Mouse (Mus musculus): ENCODE measurements around the gene Spib. TPM values are rescaled to one million over a fixed set of nuclear protein-coding genes. Genes with fewer than 3 reads are reported as not detected.

The Spib gene
- polyA plus RNA-seq, 1 experiment from 2014 or later, result not detected

GRCm38 (mm10) chr7:44560435-44561400 is 28.8 kb upstream of the Spib start:
- Histone ChIP-seq H3K4me3 (replicated peaks) (no peak overlapping the region), H3K4me1 (no peaks in the 10 kb centered on the region), H3K9me3 (replicated peaks) (no peaks in the 10 kb centered on the region), H3K9ac (replicated peaks) (0 out of 2 replicates have a peak overlapping the region, but pooled peaks have one; percentile 14), H3K4me2 (no peak overlapping the region), H3K27me3 (replicated peaks) (peaks cover 10% of the 10 kb centered on the region), H3K27ac (replicated peaks) (no peak overlapping the region), H3K36me3 (no peaks in the 10 kb centered on the region)
- 56% methylated on average over 18 of the region's 18 CpGs for WGBS
- peak; percentile 76 for ATAC-seq (ENCODE audit: low FRiP score)

- H3K4me2 ChIP-seq, result no peak overlapping the region
- 79% methylated on average over 2 of the region's 2 CpGs for WGBS
- H3K36me3 ChIP-seq, result no peaks in the 10 kb centered on the region
- peaks cover 12% of the 10 kb centered on the region for H3K4me1 ChIP-seq
- peaks cover 15% of the 10 kb centered on the region for H3K27me3 ChIP-seq (replicated peaks)
- no peak overlapping the region for H3K9ac ChIP-seq (replicated peaks)
- H3K27ac ChIP-seq (replicated peaks), result no peak overlapping the region
- no peak overlapping the region for H3K4me3 ChIP-seq (replicated peaks)
- no peak for ATAC-seq (ENCODE audit: low FRiP score)
- H3K9me3 ChIP-seq (replicated peaks), result no peaks in the 10 kb centered on the region
These were observed 25.8 kb upstream of the Spib start for GRCm38 (mm10) chr7:44557629-44558028.

- under 1% methylated on average over 22 of the region's 22 CpGs for WGBS
- Histone ChIP-seq H3K9me3 (replicated peaks) (no peaks in the 10 kb centered on the region), H3K27me3 (replicated peaks) (peaks cover 13% of the 10 kb centered on the region), H3K36me3 (peaks cover 25% of the 10 kb centered on the region), H3K9ac (replicated peaks) (peak within 1 kb of the TSS; percentile 48), H3K4me3 (replicated peaks) (peak within 1 kb of the TSS; percentile 83), H3K4me1 (peaks cover 15% of the 10 kb centered on the region), H3K4me2 (peak within 1 kb of the TSS; percentile 81), H3K27ac (replicated peaks) (peak within 1 kb of the TSS; percentile 89)
- peak; percentile 88 for ATAC-seq (ENCODE audit: low FRiP score)
These were observed 22.0 kb upstream of the Spib start, which contains the start of gene Nr1h2 for GRCm38 (mm10) chr7:44553826-44554225. Gene Nr1h2, minus strand, starts transcription at chr7:44553951.

- Histone ChIP-seq H3K4me3 (replicated peaks) (peak overlapping the region; percentile 83), H3K4me1 (peaks cover 17% of the 10 kb centered on the region), H3K4me2 (peak overlapping the region; percentile 81), H3K27me3 (replicated peaks) (peaks cover 13% of the 10 kb centered on the region), H3K9ac (replicated peaks) (peak overlapping the region; percentile 48), H3K27ac (replicated peaks) (peak overlapping the region; percentile 89), H3K9me3 (replicated peaks) (no peaks in the 10 kb centered on the region), H3K36me3 (peaks cover 25% of the 10 kb centered on the region)
- peak; percentile 84 for ATAC-seq (ENCODE audit: low FRiP score)
- 2% methylated on average over 32 of the region's 32 CpGs for WGBS
These were observed 21.4 kb upstream of the Spib start for GRCm38 (mm10) chr7:44553196-44553764.

- Histone ChIP-seq H3K9ac (replicated peaks) (no peak overlapping the region), H3K9me3 (replicated peaks) (no peaks in the 10 kb centered on the region), H3K4me3 (replicated peaks) (peak overlapping the region; percentile 83), H3K27ac (replicated peaks) (peak overlapping the region; percentile 89), H3K4me1 (peaks cover 26% of the 10 kb centered on the region), H3K36me3 (peaks cover 25% of the 10 kb centered on the region), H3K4me2 (peak overlapping the region; percentile 81), H3K27me3 (replicated peaks) (peaks cover 13% of the 10 kb centered on the region)
- WGBS, result 88% methylated on average over 31 of the region's 31 CpGs
- ATAC-seq (ENCODE audit: low FRiP score), result no peak
These were observed 20.5 kb upstream of the Spib start for GRCm38 (mm10) chr7:44552141-44552908.

GRCm38 (mm10) chr7:44551731-44552130 is 19.9 kb upstream of the Spib start:
- WGBS, result 82% methylated on average over 22 of the region's 22 CpGs
- H3K4me3 ChIP-seq (replicated peaks), result no peak overlapping the region
- no peak for ATAC-seq (ENCODE audit: low FRiP score)
- H3K27ac ChIP-seq (replicated peaks), result no peak overlapping the region
- no peak overlapping the region for H3K4me2 ChIP-seq
- H3K9ac ChIP-seq (replicated peaks), result no peak overlapping the region
- no peaks in the 10 kb centered on the region for H3K9me3 ChIP-seq (replicated peaks)
- H3K27me3 ChIP-seq (replicated peaks), result peaks cover 8% of the 10 kb centered on the region
- peaks cover 27% of the 10 kb centered on the region for H3K4me1 ChIP-seq
- H3K36me3 ChIP-seq, result peaks cover 25% of the 10 kb centered on the region

GRCm38 (mm10) chr7:44551301-44551700 is 19.4 kb upstream of the Spib start:
- H3K4me2 ChIP-seq, result no peak overlapping the region
- peaks cover 27% of the 10 kb centered on the region for H3K4me1 ChIP-seq
- ATAC-seq (ENCODE audit: low FRiP score), result no peak
- no peak overlapping the region; the same call in 1 of the 2 replicates for H3K9ac ChIP-seq (replicated peaks)
- peaks cover 7% of the 10 kb centered on the region for H3K27me3 ChIP-seq (replicated peaks)
- no peak overlapping the region for H3K4me3 ChIP-seq (replicated peaks)
- WGBS, result 94% methylated on average over 21 of the region's 21 CpGs
- no peak overlapping the region for H3K27ac ChIP-seq (replicated peaks)
- H3K9me3 ChIP-seq (replicated peaks), result no peaks in the 10 kb centered on the region
- peaks cover 25% of the 10 kb centered on the region for H3K36me3 ChIP-seq

GRCm38 (mm10) chr7:44550409-44550678 is 18.5 kb upstream of the Spib start:
- no peak for ATAC-seq (ENCODE audit: low FRiP score)
- Histone ChIP-seq H3K4me2 (no peak overlapping the region), H3K27ac (replicated peaks) (no peak overlapping the region), H3K9ac (replicated peaks) (no peak overlapping the region), H3K9me3 (replicated peaks) (no peaks in the 10 kb centered on the region), H3K36me3 (peaks cover 25% of the 10 kb centered on the region), H3K4me3 (replicated peaks) (no peak overlapping the region), H3K27me3 (replicated peaks) (peaks cover under 1% of the 10 kb centered on the region), H3K4me1 (peaks cover 27% of the 10 kb centered on the region)
- 100% methylated on average over 12 of the region's 12 CpGs for WGBS

- no peaks in the 10 kb centered on the region for H3K9me3 ChIP-seq (replicated peaks)
- no peak overlapping the region for H3K9ac ChIP-seq (replicated peaks)
- no peak overlapping the region for H3K4me3 ChIP-seq (replicated peaks)
- H3K27ac ChIP-seq (replicated peaks), result no peak overlapping the region
- 97% methylated on average over 23 of the region's 23 CpGs for WGBS
- peaks cover 25% of the 10 kb centered on the region for H3K36me3 ChIP-seq
- H3K4me2 ChIP-seq, result no peak overlapping the region
- no peak for ATAC-seq (ENCODE audit: low FRiP score)
- H3K27me3 ChIP-seq (replicated peaks), result no peaks in the 10 kb centered on the region
- peaks cover 27% of the 10 kb centered on the region for H3K4me1 ChIP-seq
These were observed 17.9 kb upstream of the Spib start for GRCm38 (mm10) chr7:44549621-44550408.

GRCm38 (mm10) chr7:44548497-44549087 is 16.7 kb upstream of the Spib start, which contains the start of gene Pold1:
Gene Pold1, minus strand, starts transcription at chr7:44548849.
- peak; percentile 89 for ATAC-seq (ENCODE audit: low FRiP score)
- Histone ChIP-seq H3K4me1 (peaks cover 22% of the 10 kb centered on the region), H3K9me3 (replicated peaks) (no peaks in the 10 kb centered on the region), H3K27me3 (replicated peaks) (no peaks in the 10 kb centered on the region), H3K36me3 (peaks cover 25% of the 10 kb centered on the region), H3K4me3 (replicated peaks) (peak within 1 kb of the TSS; percentile 57), H3K9ac (replicated peaks) (peak within 1 kb of the TSS; percentile 48), H3K27ac (replicated peaks) (peak within 1 kb of the TSS; percentile 72), H3K4me2 (peak within 1 kb of the TSS; percentile 94)
- under 1% methylated on average over 43 of the region's 43 CpGs for WGBS
